Mouse (Mus musculus) B cell, adult 62 days (primary cell): ENCODE data around the gene Fam206a. TPM values are rescaled to one million over a fixed set of nuclear protein-coding genes. Genes with fewer than 3 reads are reported as not detected.

Source experiments
- total RNA-seq: library from RNA; stranded (reverse); gene quantifications from 4 replicates; pipeline ENCODE4 v1.2.4, GENCODE M21; 2023

The Fam206a gene
- 20.8 to 26.2 TPM (median 24.1 TPM) in 4 replicates for total RNA-seq

GRCm38 (mm10) chr4:56801907-56802668 lies at the start of gene Fam206a, which contains the start of gene Elp1:
Gene Fam206a (plus strand): TSS chr4:56802345.
Gene Elp1 (minus strand): TSS chr4:56802331.

Other genes with a start within 250 kb of the Fam206a start
- gene Gm26657, start 62.3 kb upstream of the Fam206a start, total RNA-seq: not detected in 4 replicates
- 1.1 to 2.4 TPM (median 1.6 TPM) in 4 replicates for gene Actl7b, start 60.9 kb upstream of the Fam206a start, total RNA-seq
- gene Actl7a, start 58.9 kb upstream of the Fam206a start, total RNA-seq: not detected in 4 replicates
- gene Elp1, start within 50 bp of the Fam206a start, total RNA-seq: 41.8 to 52.7 TPM (median 46.5 TPM) in 4 replicates
- 4.4 to 9.5 TPM (median 7.7 TPM) in 4 replicates for gene Ctnnal1, start 62.8 kb downstream of the Fam206a start, total RNA-seq
- 27.2 to 33.5 TPM (median 31.0 TPM) in 4 replicates for gene Tmem245, start 145.1 kb downstream of the Fam206a start, total RNA-seq
- gene Frrs1l, start 188.0 kb downstream of the Fam206a start, total RNA-seq: not detected in 4 replicates